Mouse (Mus musculus): ENCODE data around the gene Haao. TPM values are rescaled to one million over a fixed set of nuclear protein-coding genes. Genes with fewer than 3 reads are reported as not detected.

Haao gene
- polyA plus RNA-seq, 1 experiment from 2014 or later: not detected

DNA sequence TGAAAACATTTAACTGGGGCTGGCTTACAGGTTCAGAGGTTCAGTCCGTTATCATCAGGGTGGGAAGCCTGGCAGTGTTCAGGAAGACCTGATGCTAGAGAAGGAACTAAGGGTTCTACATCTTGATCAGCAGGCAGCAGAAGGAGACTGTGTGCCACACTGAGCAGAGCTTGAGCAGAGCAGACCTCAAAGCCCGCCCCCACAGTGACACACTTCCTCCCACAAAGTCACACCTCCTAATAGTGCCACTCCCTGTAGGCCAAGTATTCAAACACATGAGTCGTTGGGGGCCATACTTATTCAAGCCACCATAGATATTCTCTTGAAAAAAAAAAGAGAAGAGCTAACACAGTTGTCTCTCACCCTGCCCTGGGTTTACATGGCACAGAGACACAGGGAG, 25.9 kb downstream of the Haao start:
- 92% methylated on average over 3 of the region's 3 CpGs for WGBS

GRCm38 (mm10) chr17:83820701-83821100, 27.1 kb downstream of the Haao start:
- H3K27me3 ChIP-seq (ENCODE audit: control insufficient read depth, insufficient read depth, low read length): no peaks in the 10 kb centered on the region
- ATAC-seq (ENCODE audit: insufficient number of reproducible peaks, insufficient read depth, low FRiP score, low read depth): no peak
- H3K9me3 ChIP-seq (ENCODE audit: control insufficient read depth, low read length): no peaks in the 10 kb centered on the region
- H3K4me2 ChIP-seq (ENCODE audit: low read length): no peak overlapping the region
- H3K27ac ChIP-seq (replicated peaks in 1 of 2; ENCODE audit: control insufficient read depth in 1 of 2, insufficient read depth in 1 of 2, low read depth in 2 of 2, low read length in 2 of 2): no peak overlapping the region
- 88% methylated on average over 5 of the region's 5 CpGs for WGBS
- H3K36me3 ChIP-seq (ENCODE audit: control insufficient read depth, insufficient read depth, low read length): 0 out of 2 replicates have a peak, but pooled peaks cover 5% of the 10 kb centered on the region
- H3K9ac ChIP-seq (ENCODE audit: low read length): no peak overlapping the region
- no peak overlapping the region for H3K4me3 ChIP-seq (ENCODE audit: control insufficient read depth in 1 of 2, insufficient read depth in 1 of 2, low read depth in 1 of 2, low read length in 2 of 2)
- peaks cover 14 to 18% of the 10 kb centered on the region in 2 experiments for H3K4me1 ChIP-seq (ENCODE audit: control insufficient read depth in 2 of 2, insufficient read depth in 2 of 2, low read length in 2 of 2)

More for the DNA sequence above, 25.9 kb downstream of the Haao start:
- H3K27me3 ChIP-seq (ENCODE audit: control insufficient read depth, insufficient read depth, low read length): no peaks in the 10 kb centered on the region
- peaks cover 14 to 18% of the 10 kb centered on the region in 2 experiments for H3K4me1 ChIP-seq (ENCODE audit: control insufficient read depth in 2 of 2, insufficient read depth in 2 of 2, low read length in 2 of 2)
- no peak for ATAC-seq (ENCODE audit: insufficient number of reproducible peaks, insufficient read depth, low FRiP score, low read depth)
- 0 out of 2 replicates have a peak, but pooled peaks cover 5% of the 10 kb centered on the region for H3K36me3 ChIP-seq (ENCODE audit: control insufficient read depth, insufficient read depth, low read length)
- no peak overlapping the region for H3K4me3 ChIP-seq (ENCODE audit: control insufficient read depth in 1 of 2, insufficient read depth in 1 of 2, low read depth in 1 of 2, low read length in 2 of 2)
- no peak overlapping the region for H3K27ac ChIP-seq (replicated peaks in 1 of 2; ENCODE audit: control insufficient read depth in 1 of 2, insufficient read depth in 1 of 2, low read depth in 2 of 2, low read length in 2 of 2)
- no peak overlapping the region for H3K4me2 ChIP-seq (ENCODE audit: low read length)
- H3K9ac ChIP-seq (ENCODE audit: low read length): no peak overlapping the region
- no peaks in the 10 kb centered on the region for H3K9me3 ChIP-seq (ENCODE audit: control insufficient read depth, low read length)

DNA sequence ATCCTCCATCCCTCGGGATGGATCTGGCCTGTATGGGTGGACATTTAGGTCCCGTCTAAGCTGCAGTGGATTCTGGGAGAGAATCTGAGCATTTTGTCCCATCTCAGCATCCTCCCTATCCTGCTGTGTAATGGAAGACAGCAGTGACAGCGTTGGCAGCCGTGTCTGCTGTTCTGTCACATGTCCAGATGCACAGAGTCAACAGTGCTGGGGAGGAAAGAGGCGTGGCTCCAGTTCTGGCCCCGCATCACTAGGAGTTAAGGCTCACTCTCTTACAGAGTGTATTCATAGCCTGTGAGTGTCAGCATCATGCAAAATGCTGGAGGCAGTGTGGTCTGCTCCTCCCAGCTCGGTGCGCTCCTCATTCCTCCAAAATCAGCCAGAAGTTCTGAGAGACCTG, 28.3 kb downstream of the Haao start:
- Histone ChIP-seq H3K36me3 (ENCODE audit: control insufficient read depth, insufficient read depth, low read length) (0 out of 2 replicates have a peak, but pooled peaks cover 5% of the 10 kb centered on the region), H3K4me3 (ENCODE audit: control insufficient read depth in 1 of 2, insufficient read depth in 1 of 2, low read depth in 1 of 2, low read length in 2 of 2) (no peak overlapping the region), H3K4me2 (ENCODE audit: low read length) (no peak overlapping the region), H3K4me1 (ENCODE audit: control insufficient read depth in 2 of 2, insufficient read depth in 2 of 2, low read length in 2 of 2) (peaks cover 14 to 18% of the 10 kb centered on the region in 2 experiments), H3K27ac (replicated peaks in 1 of 2; ENCODE audit: control insufficient read depth in 1 of 2, insufficient read depth in 1 of 2, low read depth in 2 of 2, low read length in 2 of 2) (no peak overlapping the region), H3K27me3 (ENCODE audit: control insufficient read depth, insufficient read depth, low read length) (no peaks in the 10 kb centered on the region), H3K9me3 (ENCODE audit: control insufficient read depth, low read length) (no peaks in the 10 kb centered on the region), H3K9ac (ENCODE audit: low read length) (no peak overlapping the region)
- ATAC-seq (ENCODE audit: insufficient number of reproducible peaks, insufficient read depth, low FRiP score, low read depth): no peak
- WGBS: 56% methylated on average over 8 of the region's 8 CpGs

- H3K9ac ChIP-seq (ENCODE audit: low read length): no peak overlapping the region
- no peak overlapping the region for H3K4me3 ChIP-seq (ENCODE audit: control insufficient read depth in 1 of 2, insufficient read depth in 1 of 2, low read depth in 1 of 2, low read length in 2 of 2)
- no peaks in the 10 kb centered on the region for H3K9me3 ChIP-seq (ENCODE audit: control insufficient read depth, low read length)
- no peaks in the 10 kb centered on the region for H3K27me3 ChIP-seq (ENCODE audit: control insufficient read depth, insufficient read depth, low read length)
- no peak overlapping the region for H3K27ac ChIP-seq (replicated peaks in 1 of 2; ENCODE audit: control insufficient read depth in 1 of 2, insufficient read depth in 1 of 2, low read depth in 2 of 2, low read length in 2 of 2)
- 84% methylated on average over 7 of the region's 7 CpGs for WGBS
- no peak overlapping the region for H3K4me2 ChIP-seq (ENCODE audit: low read length)
- ATAC-seq (ENCODE audit: insufficient number of reproducible peaks, insufficient read depth, low FRiP score, low read depth): no peak
- 0 out of 2 replicates have a peak, but pooled peaks cover 6% of the 10 kb centered on the region for H3K36me3 ChIP-seq (ENCODE audit: control insufficient read depth, insufficient read depth, low read length)
- H3K4me1 ChIP-seq (ENCODE audit: control insufficient read depth in 2 of 2, insufficient read depth in 2 of 2, low read length in 2 of 2): peaks cover 11 to 14% of the 10 kb centered on the region in 2 experiments
These were observed 30.8 kb downstream of the Haao start for GRCm38 (mm10) chr17:83816996-83817395.

- 90% methylated on average over 4 of the region's 4 CpGs for WGBS
- no peak for ATAC-seq (ENCODE audit: insufficient number of reproducible peaks, insufficient read depth, low FRiP score, low read depth)
- no peak overlapping the region for H3K9ac ChIP-seq (ENCODE audit: low read length)
These were observed 34.7 kb downstream of the Haao start for GRCm38 (mm10) chr17:83813050-83813449.

DNA sequence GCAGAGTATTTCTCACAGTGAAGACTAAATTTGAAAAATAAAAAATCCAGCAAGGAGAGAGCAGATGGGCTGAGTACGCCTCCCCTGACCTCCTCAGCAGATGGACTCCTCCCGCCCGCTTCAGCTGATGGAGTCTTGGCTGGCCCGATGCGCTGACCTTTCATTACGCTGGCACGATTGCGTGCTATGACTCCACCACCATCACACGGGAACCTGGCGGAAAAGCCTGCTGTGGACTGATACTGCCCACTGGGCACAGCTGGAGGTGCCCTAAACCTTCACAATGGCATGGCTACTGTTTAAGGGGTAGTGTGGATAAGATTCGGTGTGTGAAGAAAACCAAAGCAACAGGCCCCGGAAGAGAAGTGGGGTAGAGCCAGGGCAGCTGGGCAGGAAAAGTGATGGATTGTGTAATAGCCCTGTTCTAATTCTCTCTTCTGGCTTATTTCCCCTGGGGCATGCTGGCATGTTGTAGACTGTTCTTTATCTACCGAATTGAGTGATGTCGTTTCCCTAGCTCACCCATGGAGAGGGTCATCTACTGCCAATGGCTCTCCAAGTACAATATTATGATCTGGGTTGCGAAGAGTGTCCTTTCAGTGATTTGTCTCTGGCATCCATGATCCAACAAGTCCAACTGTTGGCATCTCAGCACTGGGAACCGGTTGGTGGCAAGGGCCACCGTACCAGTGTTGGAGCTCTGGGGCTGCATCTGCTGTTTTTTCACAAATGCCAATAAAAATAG, 35.4 kb downstream of the Haao start:
- Histone ChIP-seq H3K9ac (ENCODE audit: low read length) (no peak overlapping the region), H3K4me3 (ENCODE audit: control insufficient read depth in 1 of 2, insufficient read depth in 1 of 2, low read depth in 1 of 2, low read length in 2 of 2) (no peak overlapping the region), H3K27me3 (ENCODE audit: control insufficient read depth, insufficient read depth, low read length) (no peaks in the 10 kb centered on the region), H3K36me3 (ENCODE audit: control insufficient read depth, insufficient read depth, low read length) (peaks cover 25% of the 10 kb centered on the region), H3K4me1 (ENCODE audit: control insufficient read depth in 2 of 2, insufficient read depth in 2 of 2, low read length in 2 of 2) (no peaks in the 10 kb centered on the region), H3K27ac (replicated peaks in 1 of 2; ENCODE audit: control insufficient read depth in 1 of 2, insufficient read depth in 1 of 2, low read depth in 2 of 2, low read length in 2 of 2) (no peak overlapping the region), H3K9me3 (ENCODE audit: control insufficient read depth, low read length) (no peaks in the 10 kb centered on the region), H3K4me2 (ENCODE audit: low read length) (no peak overlapping the region)
- no peak for ATAC-seq (ENCODE audit: insufficient number of reproducible peaks, insufficient read depth, low FRiP score, low read depth)
- WGBS: 92% methylated on average over 17 of the region's 17 CpGs

More at GRCm38 (mm10) chr17:83813050-83813449, 34.7 kb downstream of the Haao start:
- no peak overlapping the region for H3K4me2 ChIP-seq (ENCODE audit: low read length)
- no peak overlapping the region for H3K4me3 ChIP-seq (ENCODE audit: control insufficient read depth in 1 of 2, insufficient read depth in 1 of 2, low read depth in 1 of 2, low read length in 2 of 2)
- peaks cover 28% of the 10 kb centered on the region for H3K36me3 ChIP-seq (ENCODE audit: control insufficient read depth, insufficient read depth, low read length)
- H3K9me3 ChIP-seq (ENCODE audit: control insufficient read depth, low read length): no peaks in the 10 kb centered on the region
- no peak overlapping the region for H3K27ac ChIP-seq (replicated peaks in 1 of 2; ENCODE audit: control insufficient read depth in 1 of 2, insufficient read depth in 1 of 2, low read depth in 2 of 2, low read length in 2 of 2)
- no peaks in the 10 kb centered on the region for H3K4me1 ChIP-seq (ENCODE audit: control insufficient read depth in 2 of 2, insufficient read depth in 2 of 2, low read length in 2 of 2)
- no peaks in the 10 kb centered on the region for H3K27me3 ChIP-seq (ENCODE audit: control insufficient read depth, insufficient read depth, low read length)

- no peak overlapping the region for H3K27ac ChIP-seq (replicated peaks in 1 of 2; ENCODE audit: control insufficient read depth in 1 of 2, insufficient read depth in 1 of 2, low read depth in 2 of 2, low read length in 2 of 2)
- H3K4me1 ChIP-seq (ENCODE audit: control insufficient read depth in 2 of 2, insufficient read depth in 2 of 2, low read length in 2 of 2): peaks cover 0 to 2% of the 10 kb centered on the region in 2 experiments; a peak in 1 of 4 replicates
- ATAC-seq (ENCODE audit: insufficient number of reproducible peaks, insufficient read depth, low FRiP score, low read depth): no peak
- peaks cover 39% of the 10 kb centered on the region for H3K36me3 ChIP-seq (ENCODE audit: control insufficient read depth, insufficient read depth, low read length)
- H3K4me3 ChIP-seq (ENCODE audit: control insufficient read depth in 1 of 2, insufficient read depth in 1 of 2, low read depth in 1 of 2, low read length in 2 of 2): no peak overlapping the region
- H3K9me3 ChIP-seq (ENCODE audit: control insufficient read depth, low read length): no peaks in the 10 kb centered on the region
- no peaks in the 10 kb centered on the region for H3K27me3 ChIP-seq (ENCODE audit: control insufficient read depth, insufficient read depth, low read length)
- H3K4me2 ChIP-seq (ENCODE audit: low read length): no peak overlapping the region
- 94% methylated on average over 5 of the region's 5 CpGs for WGBS
- no peak overlapping the region for H3K9ac ChIP-seq (ENCODE audit: low read length)
These were observed 37.5 kb downstream of the Haao start for GRCm38 (mm10) chr17:83810285-83810684.
